Mouse (Mus musculus): ENCODE data around the gene D430041D05Rik. TPM values are rescaled to one million over a fixed set of nuclear protein-coding genes. Genes with fewer than 3 reads are reported as not detected.

The D430041D05Rik gene
- 47.6 and 48.0 TPM in 2 replicates for total RNA-seq (2014; rRNA removed)
- 6.6 and 7.9 TPM in 2 replicates for polyA plus RNA-seq (2015; fragmentation: Nextera tagmentation; extraction: Ambion mirVana)

DNA sequence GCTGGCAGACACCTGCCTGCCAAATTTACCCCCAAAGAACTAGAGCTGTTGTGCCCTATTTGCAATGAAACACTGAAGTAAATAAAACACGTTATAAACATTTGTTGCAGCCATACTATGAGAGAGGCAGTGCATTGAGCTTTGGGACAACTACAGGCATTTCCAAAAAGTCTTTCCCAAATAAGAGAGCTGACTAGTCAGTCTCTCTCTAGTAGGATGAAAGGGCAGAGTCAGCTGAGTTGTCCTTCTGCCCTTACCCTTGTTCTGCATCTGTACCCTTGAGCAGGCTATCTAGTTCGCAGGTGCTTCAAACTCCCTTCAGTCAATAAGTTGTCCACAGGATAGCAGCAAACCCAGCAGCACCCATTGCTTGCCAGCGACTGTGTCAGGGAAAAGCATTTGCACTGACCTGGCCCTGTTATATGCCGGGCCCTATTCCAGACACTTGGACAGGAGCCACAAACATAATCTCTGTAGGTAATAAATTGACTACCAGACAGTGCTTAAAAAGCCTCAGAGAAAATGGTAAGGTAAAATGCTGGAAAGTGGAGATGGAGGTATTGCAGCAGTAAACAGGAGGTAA is at the start of gene D430041D05Rik:
TSS of gene D430041D05Rik (minus strand) at position 51 of the 583 bp plus-strand sequence.
- no peak for ATAC-seq (ENCODE audit: low FRiP score)
- 65% methylated on average over 4 of the region's 4 CpGs for WGBS

GRCm38 (mm10) chr2:104460021-104460420 is 49.2 kb upstream of the D430041D05Rik start:
- no peaks in the 10 kb centered on the region for H3K4me1 ChIP-seq (ENCODE audit: insufficient read depth, low read length)
- no peak for ATAC-seq (ENCODE audit: low FRiP score)
- no peak overlapping the region for H3K4me2 ChIP-seq (ENCODE audit: low read depth, low read length, poor library complexity, severe bottlenecking)
- no peaks in the 10 kb centered on the region for H3K36me3 ChIP-seq (ENCODE audit: insufficient read depth, low read length)
- H3K9ac ChIP-seq (replicated peaks; ENCODE audit: low read length, poor library complexity, severe bottlenecking): no peak overlapping the region
- H3K27me3 ChIP-seq (ENCODE audit: insufficient read depth, low read length): no peaks in the 10 kb centered on the region
- H3K9me3 ChIP-seq (ENCODE audit: low read length): no peaks in the 10 kb centered on the region
- H3K4me3 ChIP-seq (ENCODE audit: low read depth, low read length): no peak overlapping the region
- no peak for DNase-seq (ENCODE audit: low spot score)
- H3K27ac ChIP-seq (ENCODE audit: low read depth, low read length): no peak overlapping the region
- no peak for TF ChIP-seq CTCF (IDR thresholded peaks at IDR 0.05)
- 75% methylated on average over 3 of the region's 3 CpGs for WGBS

More for the DNA sequence above, at the start of gene D430041D05Rik:
- H3K9ac ChIP-seq (replicated peaks; ENCODE audit: low read length, poor library complexity, severe bottlenecking): peak within 1 kb of the TSS; percentile 97
- no peaks in the 10 kb centered on the region for H3K27me3 ChIP-seq (ENCODE audit: insufficient read depth, low read length)
- DNase-seq (ENCODE audit: low spot score): no peak
- H3K36me3 ChIP-seq (ENCODE audit: insufficient read depth, low read length): no peaks in the 10 kb centered on the region
- peak within 1 kb of the TSS; percentile 93 for H3K4me3 ChIP-seq (ENCODE audit: low read depth, low read length)
- TF ChIP-seq CTCF (IDR thresholded peaks at IDR 0.05): no peak
- no peaks in the 10 kb centered on the region for H3K9me3 ChIP-seq (ENCODE audit: low read length)
- H3K27ac ChIP-seq (ENCODE audit: low read depth, low read length): peak within 1 kb of the TSS; percentile 92
- peaks cover 17% of the 10 kb centered on the region for H3K4me1 ChIP-seq (ENCODE audit: insufficient read depth, low read length)
- H3K4me2 ChIP-seq (ENCODE audit: low read depth, low read length, poor library complexity, severe bottlenecking): peak within 1 kb of the TSS; percentile 74

DNA sequence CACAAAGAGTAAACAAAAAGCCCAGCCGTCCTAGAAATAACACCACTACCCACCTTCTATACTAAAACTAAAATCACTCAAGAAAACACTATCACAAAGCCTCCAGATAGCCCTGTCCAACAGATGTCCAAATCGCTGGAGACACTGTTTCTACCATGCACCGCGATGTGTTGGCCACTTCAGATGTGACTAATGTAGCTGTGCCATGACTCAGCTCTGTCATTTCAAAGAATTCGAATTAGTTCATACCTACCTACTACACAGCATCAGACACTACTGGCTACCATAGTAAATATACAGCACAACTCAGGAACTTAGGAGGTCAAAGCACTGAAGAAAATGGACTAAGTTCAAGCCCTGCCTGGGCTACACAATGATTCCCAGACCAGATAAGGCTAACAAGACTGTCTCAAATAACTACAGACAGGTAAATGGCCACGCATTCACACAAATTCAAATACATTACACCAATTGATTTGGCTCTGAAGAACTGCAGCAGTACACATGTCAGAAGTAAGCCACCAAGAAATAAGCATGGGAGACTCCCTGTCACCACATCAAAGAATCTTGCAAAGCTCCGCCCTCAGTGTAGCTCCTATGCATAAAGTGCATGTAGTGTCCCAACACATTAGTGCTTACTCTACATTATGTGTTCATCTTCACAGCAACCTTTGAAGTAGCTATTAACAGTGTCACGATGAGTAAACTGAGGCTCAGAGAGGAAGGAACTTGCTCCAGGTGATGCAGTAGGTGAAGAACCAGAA is 47.9 kb upstream of the D430041D05Rik start:
- Histone ChIP-seq H3K27ac (ENCODE audit: low read depth, low read length) (no peak overlapping the region), H3K9ac (replicated peaks; ENCODE audit: low read length, poor library complexity, severe bottlenecking) (no peak overlapping the region), H3K4me2 (ENCODE audit: low read depth, low read length, poor library complexity, severe bottlenecking) (no peak overlapping the region), H3K9me3 (ENCODE audit: low read length) (no peaks in the 10 kb centered on the region), H3K4me3 (ENCODE audit: low read depth, low read length) (no peak overlapping the region), H3K4me1 (ENCODE audit: insufficient read depth, low read length) (no peaks in the 10 kb centered on the region), H3K27me3 (ENCODE audit: insufficient read depth, low read length) (no peaks in the 10 kb centered on the region), H3K36me3 (ENCODE audit: insufficient read depth, low read length) (no peaks in the 10 kb centered on the region)
- TF ChIP-seq CTCF (IDR thresholded peaks at IDR 0.05): no peak
- no peak for ATAC-seq (ENCODE audit: low FRiP score)
- 89% methylated on average over 8 of the region's 8 CpGs for WGBS
- no peak for DNase-seq (ENCODE audit: low spot score)

DNA sequence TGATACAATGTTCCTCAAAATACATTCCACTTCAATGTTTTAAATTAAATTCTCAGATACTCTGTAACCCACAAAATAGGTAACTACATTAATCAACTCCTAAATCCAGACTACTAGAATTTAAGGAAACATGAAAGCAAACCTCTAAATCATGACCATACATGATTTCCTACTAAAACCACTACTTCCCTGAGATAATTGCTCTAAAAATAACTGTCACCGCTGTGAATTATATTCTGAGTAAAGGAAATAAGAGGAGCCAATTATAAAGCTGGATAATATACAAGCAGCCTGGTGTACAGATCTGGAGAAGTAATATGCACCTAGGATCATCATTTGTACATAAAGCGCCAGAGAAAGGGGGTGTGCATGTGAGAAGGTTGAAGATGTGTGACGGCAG is 46.3 kb upstream of the D430041D05Rik start:
- TF ChIP-seq CTCF (IDR thresholded peaks at IDR 0.05): no peak
- Histone ChIP-seq H3K27ac (ENCODE audit: low read depth, low read length) (no peak overlapping the region), H3K4me1 (ENCODE audit: insufficient read depth, low read length) (no peaks in the 10 kb centered on the region), H3K27me3 (ENCODE audit: insufficient read depth, low read length) (no peaks in the 10 kb centered on the region), H3K9ac (replicated peaks; ENCODE audit: low read length, poor library complexity, severe bottlenecking) (no peak overlapping the region), H3K9me3 (ENCODE audit: low read length) (no peaks in the 10 kb centered on the region), H3K36me3 (ENCODE audit: insufficient read depth, low read length) (no peaks in the 10 kb centered on the region), H3K4me3 (ENCODE audit: low read depth, low read length) (no peak overlapping the region), H3K4me2 (ENCODE audit: low read depth, low read length, poor library complexity, severe bottlenecking) (no peak overlapping the region)
- WGBS: 87% methylated on average over 3 of the region's 3 CpGs
- DNase-seq (ENCODE audit: low spot score): no peak
- no peak for ATAC-seq (ENCODE audit: low FRiP score)

DNA sequence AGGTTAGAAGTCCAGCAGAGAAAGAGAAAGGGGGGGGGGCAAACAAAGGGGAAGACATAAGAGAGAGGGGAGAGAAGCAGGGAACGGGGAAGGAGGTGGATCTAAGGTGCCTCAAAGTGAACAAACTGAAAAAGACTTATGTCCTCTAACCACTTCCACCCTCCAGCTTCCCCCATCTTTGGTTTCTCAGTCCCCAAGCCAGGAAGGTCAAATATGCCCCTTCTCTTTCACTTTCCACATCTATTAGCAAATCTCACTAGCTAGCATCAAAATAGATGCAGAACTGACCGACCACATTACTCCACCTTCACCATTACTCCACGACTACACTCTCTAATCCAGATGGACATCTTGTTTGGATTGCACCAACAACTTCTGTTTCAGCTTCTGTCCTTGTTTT is 39.9 kb upstream of the D430041D05Rik start:
- WGBS: 85% methylated on average over 3 of the region's 3 CpGs
- H3K9ac ChIP-seq (replicated peaks; ENCODE audit: low read length, poor library complexity, severe bottlenecking): no peak overlapping the region
- no peak for TF ChIP-seq CTCF (IDR thresholded peaks at IDR 0.05)

DNA sequence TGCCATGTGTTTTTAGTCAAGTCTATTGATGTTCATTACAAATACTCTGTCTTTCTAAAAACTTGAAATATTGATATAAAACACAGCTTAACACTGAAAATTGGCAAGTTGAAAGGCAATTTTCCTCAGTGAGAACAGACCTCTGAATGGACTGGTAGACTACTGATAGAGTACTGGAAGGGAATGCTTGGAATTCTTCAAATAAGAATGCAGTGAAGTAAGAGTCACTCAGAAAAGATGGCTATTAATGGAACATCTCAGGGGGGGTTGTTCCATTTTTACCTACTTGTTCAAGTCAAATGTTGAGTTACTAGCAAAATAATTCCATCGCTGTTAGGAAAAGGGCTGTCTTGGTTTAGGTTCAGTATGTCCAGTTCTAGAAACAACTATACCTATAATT is 38.4 kb upstream of the D430041D05Rik start:
- H3K4me2 ChIP-seq (ENCODE audit: low read depth, low read length, poor library complexity, severe bottlenecking): no peak overlapping the region
- no peak overlapping the region for H3K27ac ChIP-seq (ENCODE audit: low read depth, low read length)
- H3K9me3 ChIP-seq (ENCODE audit: low read length): no peaks in the 10 kb centered on the region
- ATAC-seq (ENCODE audit: low FRiP score) (no peak), DNase-seq (ENCODE audit: low spot score) (no peak)
- H3K4me3 ChIP-seq (ENCODE audit: low read depth, low read length): no peak overlapping the region
- H3K9ac ChIP-seq (replicated peaks; ENCODE audit: low read length, poor library complexity, severe bottlenecking): no peak overlapping the region
- no peaks in the 10 kb centered on the region for H3K4me1 ChIP-seq (ENCODE audit: insufficient read depth, low read length)
- H3K36me3 ChIP-seq (ENCODE audit: insufficient read depth, low read length): no peaks in the 10 kb centered on the region
- 97% methylated on average over 1 of the region's 1 CpGs for WGBS
- TF ChIP-seq CTCF (IDR thresholded peaks at IDR 0.05): no peak
- no peaks in the 10 kb centered on the region for H3K27me3 ChIP-seq (ENCODE audit: insufficient read depth, low read length)

More for the DNA sequence above, 39.9 kb upstream of the D430041D05Rik start:
- ATAC-seq (ENCODE audit: low FRiP score) (no peak), DNase-seq (ENCODE audit: low spot score) (no peak)
- Histone ChIP-seq H3K4me1 (ENCODE audit: insufficient read depth, low read length) (no peaks in the 10 kb centered on the region), H3K9me3 (ENCODE audit: low read length) (no peaks in the 10 kb centered on the region), H3K4me3 (ENCODE audit: low read depth, low read length) (no peak overlapping the region), H3K27ac (ENCODE audit: low read depth, low read length) (no peak overlapping the region), H3K36me3 (ENCODE audit: insufficient read depth, low read length) (no peaks in the 10 kb centered on the region), H3K4me2 (ENCODE audit: low read depth, low read length, poor library complexity, severe bottlenecking) (no peak overlapping the region), H3K27me3 (ENCODE audit: insufficient read depth, low read length) (no peaks in the 10 kb centered on the region)

Data from midbrain, postnatal 0 days (tissue).